Mouse (Mus musculus): ENCODE measurements around the gene Ccdc148.

GRCm38 (mm10) chr2:59155428-59155827 lies 5.1 kb downstream of the Ccdc148 start:
- TF ChIP-seq FLI1 (IDR thresholded peaks at IDR 0.05; ENCODE audit: low read length): no peak
- TF ChIP-seq GATA1 (IDR thresholded peaks at IDR 0.05; ENCODE audit: borderline replicate concordance, low read length): no peak
